Mouse (Mus musculus): ENCODE measurements around the gene Myom1.

Gene Myom1

GRCm38 (mm10) chr17:71046856-71047255, 44.4 kb downstream of the Myom1 start:
- Histone ChIP-seq H3K27me3 (ENCODE audit: insufficient read depth, low read length) (no peaks in the 10 kb centered on the region), H3K4me3 (replicated peaks; ENCODE audit: low read length) (no peak overlapping the region), H3K4me1 (replicated peaks; ENCODE audit: low read depth, low read length) (no peaks in the 10 kb centered on the region), H3K36me3 (ENCODE audit: insufficient read depth, low read length) (no peaks in the 10 kb centered on the region), H3K9me3 (ENCODE audit: low read length) (no peaks in the 10 kb centered on the region)
- no peak for TF ChIP-seq POU5F1 (IDR thresholded peaks at IDR 0.05; ENCODE audit: borderline replicate concordance, low read length)
- no peak for TF ChIP-seq CTCF (conservative IDR thresholded peaks at IDR 0.05; ENCODE audit: low read length)
- TF ChIP-seq NANOG (IDR thresholded peaks at IDR 0.05; ENCODE audit: borderline replicate concordance, low read length), result no peak

GRCm38 (mm10) chr17:71049292-71049691, 46.9 kb downstream of the Myom1 start:
- H3K9me3 ChIP-seq (ENCODE audit: low read length), result no peaks in the 10 kb centered on the region
- H3K4me1 ChIP-seq (replicated peaks; ENCODE audit: low read depth, low read length), result no peaks in the 10 kb centered on the region
- no peak overlapping the region for H3K4me3 ChIP-seq (replicated peaks; ENCODE audit: low read length)
- no peaks in the 10 kb centered on the region for H3K36me3 ChIP-seq (ENCODE audit: insufficient read depth, low read length)
- no peaks in the 10 kb centered on the region for H3K27me3 ChIP-seq (ENCODE audit: insufficient read depth, low read length)
- no peak for TF ChIP-seq CTCF (conservative IDR thresholded peaks at IDR 0.05; ENCODE audit: low read length)
- no peak for TF ChIP-seq POU5F1 (IDR thresholded peaks at IDR 0.05; ENCODE audit: borderline replicate concordance, low read length)
- TF ChIP-seq NANOG (IDR thresholded peaks at IDR 0.05; ENCODE audit: borderline replicate concordance, low read length), result no peak

GRCm38 (mm10) chr17:71053134-71053708, 50.8 kb downstream of the Myom1 start:
- TF ChIP-seq NANOG (IDR thresholded peaks at IDR 0.05; ENCODE audit: borderline replicate concordance, low read length) (no peak), CTCF (conservative IDR thresholded peaks at IDR 0.05; ENCODE audit: low read length) (no peak), POU5F1 (IDR thresholded peaks at IDR 0.05; ENCODE audit: borderline replicate concordance, low read length) (no peak)
- no peaks in the 10 kb centered on the region for H3K36me3 ChIP-seq (ENCODE audit: insufficient read depth, low read length)
- no peak overlapping the region for H3K4me3 ChIP-seq (replicated peaks; ENCODE audit: low read length)
- no peaks in the 10 kb centered on the region for H3K4me1 ChIP-seq (replicated peaks; ENCODE audit: low read depth, low read length)
- no peaks in the 10 kb centered on the region for H3K9me3 ChIP-seq (ENCODE audit: low read length)
- H3K27me3 ChIP-seq (ENCODE audit: insufficient read depth, low read length), result no peaks in the 10 kb centered on the region

GRCm38 (mm10) chr17:71055203-71055894, 52.9 kb downstream of the Myom1 start:
- no peaks in the 10 kb centered on the region for H3K9me3 ChIP-seq (ENCODE audit: low read length)
- H3K36me3 ChIP-seq (ENCODE audit: insufficient read depth, low read length), result no peaks in the 10 kb centered on the region
- no peaks in the 10 kb centered on the region for H3K4me1 ChIP-seq (replicated peaks; ENCODE audit: low read depth, low read length)
- no peak overlapping the region for H3K4me3 ChIP-seq (replicated peaks; ENCODE audit: low read length)
- TF ChIP-seq POU5F1 (IDR thresholded peaks at IDR 0.05; ENCODE audit: borderline replicate concordance, low read length), result no peak
- TF ChIP-seq CTCF (conservative IDR thresholded peaks at IDR 0.05; ENCODE audit: low read length), result no peak
- no peak for TF ChIP-seq NANOG (IDR thresholded peaks at IDR 0.05; ENCODE audit: borderline replicate concordance, low read length)
- H3K27me3 ChIP-seq (ENCODE audit: insufficient read depth, low read length), result no peaks in the 10 kb centered on the region

- Histone ChIP-seq H3K36me3 (ENCODE audit: insufficient read depth, low read length) (no peaks in the 10 kb centered on the region), H3K4me1 (replicated peaks; ENCODE audit: low read depth, low read length) (no peaks in the 10 kb centered on the region), H3K27me3 (ENCODE audit: insufficient read depth, low read length) (no peaks in the 10 kb centered on the region), H3K4me3 (replicated peaks; ENCODE audit: low read length) (no peak overlapping the region), H3K9me3 (ENCODE audit: low read length) (no peaks in the 10 kb centered on the region)
- TF ChIP-seq NANOG (IDR thresholded peaks at IDR 0.05; ENCODE audit: borderline replicate concordance, low read length) (no peak), POU5F1 (IDR thresholded peaks at IDR 0.05; ENCODE audit: borderline replicate concordance, low read length) (no peak), CTCF (conservative IDR thresholded peaks at IDR 0.05; ENCODE audit: low read length) (no peak)
Measured at GRCm38 (mm10) chr17:71056405-71056804, 54.0 kb downstream of the Myom1 start.

- H3K36me3 ChIP-seq (ENCODE audit: insufficient read depth, low read length), result no peaks in the 10 kb centered on the region
- H3K4me1 ChIP-seq (replicated peaks; ENCODE audit: low read depth, low read length), result no peaks in the 10 kb centered on the region
- TF ChIP-seq CTCF (conservative IDR thresholded peaks at IDR 0.05; ENCODE audit: low read length), result no peak
- H3K4me3 ChIP-seq (replicated peaks; ENCODE audit: low read length), result no peak overlapping the region
- no peaks in the 10 kb centered on the region for H3K9me3 ChIP-seq (ENCODE audit: low read length)
- H3K27me3 ChIP-seq (ENCODE audit: insufficient read depth, low read length), result no peaks in the 10 kb centered on the region
Measured at GRCm38 (mm10) chr17:71057758-71058157, 55.3 kb downstream of the Myom1 start.

- Histone ChIP-seq H3K4me1 (replicated peaks; ENCODE audit: low read depth, low read length) (no peaks in the 10 kb centered on the region), H3K9me3 (ENCODE audit: low read length) (no peaks in the 10 kb centered on the region), H3K36me3 (ENCODE audit: insufficient read depth, low read length) (no peaks in the 10 kb centered on the region), H3K4me3 (replicated peaks; ENCODE audit: low read length) (no peak overlapping the region), H3K27me3 (ENCODE audit: insufficient read depth, low read length) (no peaks in the 10 kb centered on the region)
- no peak for TF ChIP-seq CTCF (conservative IDR thresholded peaks at IDR 0.05; ENCODE audit: low read length)
- no peak for TF ChIP-seq POU5F1 (IDR thresholded peaks at IDR 0.05; ENCODE audit: borderline replicate concordance, low read length)
- no peak for TF ChIP-seq NANOG (IDR thresholded peaks at IDR 0.05; ENCODE audit: borderline replicate concordance, low read length)
Measured at GRCm38 (mm10) chr17:71059213-71059612, 56.8 kb downstream of the Myom1 start.

- H3K9me3 ChIP-seq (ENCODE audit: low read length), result no peaks in the 10 kb centered on the region
- no peaks in the 10 kb centered on the region for H3K36me3 ChIP-seq (ENCODE audit: insufficient read depth, low read length)
- H3K27me3 ChIP-seq (ENCODE audit: insufficient read depth, low read length), result no peaks in the 10 kb centered on the region
- no peaks in the 10 kb centered on the region for H3K4me1 ChIP-seq (replicated peaks; ENCODE audit: low read depth, low read length)
- TF ChIP-seq NANOG (IDR thresholded peaks at IDR 0.05; ENCODE audit: borderline replicate concordance, low read length) (no peak), POU5F1 (IDR thresholded peaks at IDR 0.05; ENCODE audit: borderline replicate concordance, low read length) (no peak), CTCF (conservative IDR thresholded peaks at IDR 0.05; ENCODE audit: low read length) (no peak)
- no peak overlapping the region for H3K4me3 ChIP-seq (replicated peaks; ENCODE audit: low read length)
Measured at GRCm38 (mm10) chr17:71062049-71062560, 59.7 kb downstream of the Myom1 start.
